Mouse (Mus musculus) bone marrow macrophage, adult 2 months (primary cell): ENCODE data around the gene Pacsin1.

Experiments used
- CTCF ChIP-seq: IDR thresholded peaks from 2 replicates; pipeline ENCODE4 v1.5.1; 2012; ENCODE audit warnings: low read depth, mild to moderate bottlenecking, low read length, moderate library complexity
- POLR2A ChIP-seq: IDR thresholded peaks from 2 replicates; pipeline ENCODE4 v1.6.1; 2012; ENCODE audit warnings: mild to moderate bottlenecking, low read depth, low read length, borderline replicate concordance

DNA sequence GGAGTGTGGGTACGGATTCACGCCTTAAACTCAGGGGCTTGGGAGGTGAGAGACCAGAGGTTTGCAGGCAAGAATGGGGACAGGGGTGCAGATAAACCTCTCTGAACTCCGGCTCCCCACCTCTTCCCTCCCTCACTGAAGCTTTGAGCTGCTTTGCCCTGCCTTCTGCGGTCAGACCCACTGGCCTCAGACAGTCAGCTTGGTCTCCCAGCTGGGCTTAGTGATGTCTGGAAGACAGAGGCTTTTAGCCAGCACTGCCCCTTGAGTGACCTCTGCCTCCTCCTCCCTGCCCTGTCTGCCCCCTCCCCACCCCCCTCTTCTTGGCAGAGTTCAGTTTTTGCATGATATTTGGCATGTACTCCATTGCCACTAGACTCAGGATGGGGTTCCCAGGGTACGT lies 31.1 kb downstream of the Pacsin1 start:
- no peak for TF ChIP-seq CTCF
- TF ChIP-seq POLR2A = no peak
